Comparison of ENCODE assay signal across 8 mouse cellular contexts in genomic region chr17:11972550-11972949, GRCm38 (mm10).
A peak's percentile ranks its signal among the peaks of the same experiment; 100 is the strongest.
DNase-seq lines count a peak whose midpoint lies in the region; TF ChIP-seq lines count a peak whose summit lies in the region.

No protein-coding gene starts in this region.

- no peak overlapping the region for H3K27ac ChIP-seq in gastrocnemius, adult 2 months
- no peak overlapping the region for H3K27ac ChIP-seq in midbrain, embryonic 10.5 days (replicated peaks)

- H3K27me3 ChIP-seq in midbrain, embryonic 10.5 days (ENCODE audit: low read depth, poor library complexity, severe bottlenecking) = peaks cover 21% of the 10 kb centered on the region; the same call in 1 of the 2 replicates

- intact Hi-C loops in gastrocnemius, adult 2 months (cut with DNase I) = no loop called here
- intact Hi-C loops in gastrocnemius, postnatal 14 days (cut with DNase I; ENCODE audit: low total_unique reads) = no loop called here
- intact Hi-C loops in heart, postnatal 10 days (cut with DNase I) = loop anchor here (10.0 kb wide), 2 partner anchors 898 to 1448 kb away; no protein-coding TSS in a partner anchor

- no peak for DNase-seq in gastrocnemius, adult 2 months
- no peak for DNase-seq in gastrocnemius, postnatal 14 days
- peak; percentile 58 for DNase-seq in 3T3-L1 (ENCODE audit: low read depth, low spot score)
- DNase-seq in cerebellum, adult 9-11 months = peak; percentile 48
- DNase-seq in heart, postnatal 10 days = peak; percentile 9 to 22
- no peak for DNase-seq in midbrain, embryonic 10.5 days (ENCODE audit: low spot score)
- DNase-seq in adrenal gland, adult 8-10 months = no peak
- no peak for DNase-seq in gastrocnemius, postnatal 25 days

- peak overlapping the region; percentile 54 for H3K4me3 ChIP-seq in gastrocnemius, adult 2 months
- peak overlapping the region; percentile 26; the same call in 1 of the 2 replicates for H3K4me3 ChIP-seq in midbrain, embryonic 10.5 days

- 20% methylated on average over 9 of the region's 9 CpGs for WGBS in midbrain, embryonic 10.5 days

- H3K36me3 ChIP-seq in midbrain, embryonic 10.5 days = no peaks in the 10 kb centered on the region

- peaks cover 17% of the 10 kb centered on the region for H3K4me1 ChIP-seq in midbrain, embryonic 10.5 days

- H3K9me3 ChIP-seq in midbrain, embryonic 10.5 days (replicated peaks) = no peaks in the 10 kb centered on the region

- peak; percentile 53 for TF ChIP-seq CTCF in gastrocnemius, adult 2 months (IDR thresholded peaks at IDR 0.05)

Comparison
In these comparisons a context has a peak if more than half of its experiments do, and no peak if none do; other contexts are left out.
1. DNase-seq: peak in 3T3-L1 (single experiment), cerebellum, adult 9-11 months (single experiment) and heart, postnatal 10 days (2 of 2); none in gastrocnemius, adult 2 months (single experiment), gastrocnemius, postnatal 14 days (single experiment), midbrain, embryonic 10.5 days (single experiment), adrenal gland, adult 8-10 months (single experiment) and gastrocnemius, postnatal 25 days (single experiment).